Mouse (Mus musculus): Measurements from ENCODE around the gene Gigyf1.

DNA sequence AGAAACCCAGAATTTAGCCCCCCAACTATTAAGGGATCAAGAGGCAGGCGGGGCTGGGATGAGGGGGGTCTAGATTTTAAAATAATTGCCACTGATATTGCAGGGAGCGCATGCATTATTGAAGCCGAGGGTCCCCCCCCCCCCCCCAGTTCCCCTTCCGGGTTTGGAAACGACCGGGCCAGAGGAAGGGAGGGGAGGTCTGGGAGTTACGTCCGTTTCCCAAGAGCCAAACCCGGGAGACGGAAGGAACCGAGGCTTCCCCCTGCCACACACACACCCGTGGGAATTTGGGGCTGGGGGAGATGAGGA, 14.4 kb downstream of the Gigyf1 start:
- TF ChIP-seq CTCF (IDR thresholded peaks at IDR 0.05; ENCODE audit: control insufficient read depth, insufficient read depth, low read length) (no peak), POLR2A (IDR thresholded peaks at IDR 0.05; ENCODE audit: borderline replicate concordance, control insufficient read depth, low read depth, low read length) (no peak)
